ENCODE assay signal across 8 mouse cellular contexts in the genomic region with DNA sequence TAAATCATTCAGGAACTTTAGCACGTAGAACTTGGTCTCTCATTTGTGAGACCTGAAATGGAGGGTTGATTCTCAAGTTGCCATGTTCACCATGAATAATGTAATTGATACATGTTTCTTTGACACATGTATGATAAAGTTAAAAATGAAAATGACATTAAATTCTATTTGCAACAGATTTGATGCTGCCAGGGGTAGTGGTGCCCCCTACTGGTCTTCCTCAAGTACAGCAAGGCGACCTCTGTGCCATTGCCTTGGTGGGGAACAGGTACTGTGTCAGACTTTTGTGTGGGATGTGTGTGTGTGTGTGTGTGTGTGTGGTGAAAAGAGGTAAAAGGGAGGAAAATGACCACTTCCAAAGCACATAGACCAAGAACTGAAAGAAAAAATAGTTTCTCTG. TPM values are rescaled to one million over a fixed set of nuclear protein-coding genes. Genes with fewer than 3 reads are reported as not detected.
A peak's percentile ranks its signal among the peaks of the same experiment; 100 is the strongest.
DNase-seq lines count a peak whose midpoint lies in the region; ATAC-seq and TF ChIP-seq lines count a peak whose summit lies in the region.

No protein-coding gene starts in this region.

- no peak overlapping the region for H3K4me3 ChIP-seq in left cerebral cortex, adult 2 months

- peak; percentile 73 for TF ChIP-seq CTCF in left cerebral cortex, adult 2 months (IDR thresholded peaks at IDR 0.05)

- H3K27ac ChIP-seq in left cerebral cortex, adult 2 months: no peak overlapping the region

- peak; percentile 52 for ATAC-seq in granulocyte monocyte progenitor cell, adult 5-6 weeks (replicated peaks; ENCODE audit: poor library complexity, severe bottlenecking)
- no peak for ATAC-seq in megakaryocyte-erythroid progenitor cell, adult 5-6 weeks (replicated peaks; ENCODE audit: low FRiP score, low TSS enrichment, poor library complexity, severe bottlenecking)

- intact Hi-C loops in left cerebral cortex, adult 2 months (cut with DNase I): no loop called here
- intact Hi-C loops in left cerebral cortex, postnatal 14 days (cut with DNase I): no loop called here

- peak; percentile 50 for DNase-seq in cerebellum, adult 9-10 months
- DNase-seq in cerebellum, adult 9-11 months: no peak
- no peak for DNase-seq in left cerebral cortex, adult 2 months (ENCODE audit: extremely low spot score in 1 of 2, low spot score in 2 of 2)
- no peak for DNase-seq in left cerebral cortex, postnatal 14 days (ENCODE audit: low spot score in 2 of 2)
- DNase-seq in ZHBTc4 (ENCODE audit: low read depth, low spot score): peak; percentile 68
- DNase-seq in naive thymus-derived CD4-positive, alpha-beta T cell, adult 2 months (ENCODE audit: low read depth): peak; percentile 79

RNA-seq across cellular contexts. Expression of gene Eif2d, which starts 2.5 kb away (rescaled TPM):
- total RNA-seq in left cerebral cortex, adult 2 months (2021): 10 to 100 TPM; 38.2 to 42.1 TPM
- 10 to 100 TPM; 35.4 to 39.6 TPM for total RNA-seq in left cerebral cortex, postnatal 14 days (2021)
- 43.3 and 44.9 TPM in 2 replicates for total RNA-seq in granulocyte monocyte progenitor cell, adult 5-6 weeks (2014; fragmentation: Nextera tagmentation)
- total RNA-seq in granulocyte monocyte progenitor cell, adult 5-6 weeks (2017): 17.1 and 25.6 TPM in 2 replicates
- total RNA-seq in megakaryocyte-erythroid progenitor cell, adult 5-6 weeks (2014; fragmentation: Nextera tagmentation): 73.6 and 79.4 TPM in 2 replicates
- total RNA-seq in megakaryocyte-erythroid progenitor cell, adult 5-6 weeks (2017): 37.4 and 48.3 TPM in 2 replicates

RNA-seq across cellular contexts. Expression of gene Dyrk3, which starts 17.3 kb away (rescaled TPM):
- total RNA-seq in left cerebral cortex, adult 2 months (2021): 10 to 100 TPM; 15.6 to 16.6 TPM
- 10 to 100 TPM in 1 of 2 experiments, 1 to 10 TPM in 1; 9.3 to 19.0 TPM for total RNA-seq in left cerebral cortex, postnatal 14 days (2021)
- total RNA-seq in granulocyte monocyte progenitor cell, adult 5-6 weeks (2014; fragmentation: Nextera tagmentation): 6.1 and 6.2 TPM in 2 replicates
- total RNA-seq in granulocyte monocyte progenitor cell, adult 5-6 weeks (2017): 4.1 and 6.3 TPM in 2 replicates
- total RNA-seq in megakaryocyte-erythroid progenitor cell, adult 5-6 weeks (2014; fragmentation: Nextera tagmentation): 18.2 and 19.6 TPM in 2 replicates
- 20.0 and 31.3 TPM in 2 replicates for total RNA-seq in megakaryocyte-erythroid progenitor cell, adult 5-6 weeks (2017)

RNA-seq across cellular contexts. Expression of gene Mapkapk2, which starts 57.8 kb away (rescaled TPM):
- total RNA-seq in left cerebral cortex, adult 2 months (2021): 10 to 100 TPM; 31.0 to 32.8 TPM
- 10 to 100 TPM; 25.1 to 26.0 TPM for total RNA-seq in left cerebral cortex, postnatal 14 days (2021)
- 212 and 254 TPM in 2 replicates for total RNA-seq in granulocyte monocyte progenitor cell, adult 5-6 weeks (2014; fragmentation: Nextera tagmentation)
- total RNA-seq in granulocyte monocyte progenitor cell, adult 5-6 weeks (2017): 209 and 233 TPM in 2 replicates
- 43.1 and 46.2 TPM in 2 replicates for total RNA-seq in megakaryocyte-erythroid progenitor cell, adult 5-6 weeks (2014; fragmentation: Nextera tagmentation)
- 37.1 and 42.6 TPM in 2 replicates for total RNA-seq in megakaryocyte-erythroid progenitor cell, adult 5-6 weeks (2017)

Comparison
In these comparisons a context has a peak if more than half of its experiments do, and no peak if none do; other contexts are left out.
1. DNase-seq: peak in cerebellum, adult 9-10 months (single experiment), ZHBTc4 (single experiment) and naive thymus-derived CD4-positive, alpha-beta T cell, adult 2 months (single experiment); none in cerebellum, adult 9-11 months (single experiment), left cerebral cortex, adult 2 months (0 of 2) and left cerebral cortex, postnatal 14 days (0 of 2).
2. RNA of gene Mapkapk2, which starts 57.8 kb away (total RNA-seq): 209 to 254 TPM in granulocyte monocyte progenitor cell, adult 5-6 weeks; 37.1 to 46.2 TPM in megakaryocyte-erythroid progenitor cell, adult 5-6 weeks, 31.0 to 32.8 TPM in left cerebral cortex, adult 2 months and 25.1 to 26.0 TPM in left cerebral cortex, postnatal 14 days; every median in the first group is over 4 times any median in the second.